Mouse (Mus musculus): ENCODE results near the gene Gusb. TPM values are rescaled to one million over a fixed set of nuclear protein-coding genes. Genes with fewer than 3 reads are reported as not detected.
"Not testable (repeated sequence)": the region's sequence is repeated elsewhere in the genome, so short reads cannot be mapped to it uniquely, and the experiment has no call there.

Gusb gene
- polyA plus RNA-seq, 1 experiment from 2014 or later, result 66.0 TPM

GRCm38 (mm10) chr5:129943402-129943801, 59.4 kb downstream of the Gusb start:
- peaks cover 4% of the 10 kb centered on the region; the same call in 1 of the 2 replicates for H3K4me1 ChIP-seq (ENCODE audit: control insufficient read depth, insufficient read depth, low read length)
- ATAC-seq (ENCODE audit: insufficient read depth, low FRiP score), result no peak
- H3K9me3 ChIP-seq (replicated peaks; ENCODE audit: control insufficient read depth, low read length), result no peaks in the 10 kb centered on the region
- H3K36me3 ChIP-seq (ENCODE audit: control insufficient read depth, insufficient read depth, low read length), result no peaks in the 10 kb centered on the region
- H3K4me3 ChIP-seq (replicated peaks; ENCODE audit: low read length), result no peak overlapping the region
- peak overlapping the region; percentile 24; the same call in 1 of the 2 replicates for H3K4me2 ChIP-seq (ENCODE audit: low read depth, low read length)
- H3K27ac ChIP-seq (ENCODE audit: low read length), result no peak overlapping the region
- WGBS, result 63% methylated on average over 1 of the region's 1 CpGs
- H3K27me3 ChIP-seq (ENCODE audit: control insufficient read depth, insufficient read depth, low read length), result no peaks in the 10 kb centered on the region
- H3K9ac ChIP-seq (ENCODE audit: low read length), result no peak overlapping the region

- not testable (repeated sequence) for H3K9me3 ChIP-seq (replicated peaks; ENCODE audit: control insufficient read depth, low read length); H3K36me3 ChIP-seq (ENCODE audit: control insufficient read depth, insufficient read depth, low read length); H3K4me1 ChIP-seq (ENCODE audit: control insufficient read depth, insufficient read depth, low read length); H3K27me3 ChIP-seq (ENCODE audit: control insufficient read depth, insufficient read depth, low read length)
- WGBS, result under 1% methylated on average over 52 of the region's 82 CpGs
- peak; percentile 14 for ATAC-seq (ENCODE audit: insufficient read depth, low FRiP score)
- Histone ChIP-seq H3K4me2 (ENCODE audit: low read depth, low read length) (peak overlapping the region; percentile 89), H3K27ac (ENCODE audit: low read length) (peak overlapping the region; percentile 70), H3K9ac (ENCODE audit: low read length) (peak overlapping the region; percentile 94), H3K4me3 (replicated peaks; ENCODE audit: low read length) (peak overlapping the region; percentile 89)
Observed at GRCm38 (mm10) chr5:129942073-129942939, 60.5 kb downstream of the Gusb start.

GRCm38 (mm10) chr5:129941495-129942045, 61.3 kb downstream of the Gusb start, which contains the start of gene Vkorc1l1:
Gene Vkorc1l1, plus strand, starts transcription at chr5:129941970.
- H3K9ac ChIP-seq (ENCODE audit: low read length), result peak within 1 kb of the TSS; percentile 94
- peak; percentile 99 for ATAC-seq (ENCODE audit: insufficient read depth, low FRiP score)
- H3K27ac ChIP-seq (ENCODE audit: low read length), result peak within 1 kb of the TSS; percentile 70
- peaks cover 4% of the 10 kb centered on the region; the same call in 1 of the 2 replicates for H3K4me1 ChIP-seq (ENCODE audit: control insufficient read depth, insufficient read depth, low read length)
- peak within 1 kb of the TSS; percentile 89 for H3K4me3 ChIP-seq (replicated peaks; ENCODE audit: low read length)
- H3K27me3 ChIP-seq (ENCODE audit: control insufficient read depth, insufficient read depth, low read length), result no peaks in the 10 kb centered on the region
- under 1% methylated on average over 51 of the region's 59 CpGs for WGBS
- no peaks in the 10 kb centered on the region for H3K36me3 ChIP-seq (ENCODE audit: control insufficient read depth, insufficient read depth, low read length)
- no peaks in the 10 kb centered on the region for H3K9me3 ChIP-seq (replicated peaks; ENCODE audit: control insufficient read depth, low read length)
- peak within 1 kb of the TSS; percentile 89 for H3K4me2 ChIP-seq (ENCODE audit: low read depth, low read length)

- Histone ChIP-seq H3K4me3 (replicated peaks; ENCODE audit: low read length) (peak overlapping the region; percentile 54), H3K9ac (ENCODE audit: low read length) (0 out of 2 replicates have a peak overlapping the region, but pooled peaks have one; percentile 47), H3K27me3 (ENCODE audit: control insufficient read depth, insufficient read depth, low read length) (no peaks in the 10 kb centered on the region), H3K27ac (ENCODE audit: low read length) (0 out of 2 replicates have a peak overlapping the region, but pooled peaks have one; percentile 25), H3K4me1 (ENCODE audit: control insufficient read depth, insufficient read depth, low read length) (peaks cover 4% of the 10 kb centered on the region; the same call in 1 of the 2 replicates), H3K9me3 (replicated peaks; ENCODE audit: control insufficient read depth, low read length) (no peaks in the 10 kb centered on the region), H3K36me3 (ENCODE audit: control insufficient read depth, insufficient read depth, low read length) (no peaks in the 10 kb centered on the region), H3K4me2 (ENCODE audit: low read depth, low read length) (peak overlapping the region; percentile 58)
- no peak; the same call in 1 of the 2 replicates for ATAC-seq (ENCODE audit: insufficient read depth, low FRiP score)
- WGBS, result 5% methylated on average over 9 of the region's 9 CpGs
Observed at GRCm38 (mm10) chr5:129940736-129941494, 61.9 kb downstream of the Gusb start.

GRCm38 (mm10) chr5:129940281-129940680, 62.6 kb downstream of the Gusb start:
- WGBS, result 53% methylated on average over 2 of the region's 2 CpGs
- no peak overlapping the region for H3K4me3 ChIP-seq (replicated peaks; ENCODE audit: low read length)

More at GRCm38 (mm10) chr5:129940281-129940680, 62.6 kb downstream of the Gusb start:
- ATAC-seq (ENCODE audit: insufficient read depth, low FRiP score), result no peak
- Histone ChIP-seq H3K9me3 (replicated peaks; ENCODE audit: control insufficient read depth, low read length) (no peaks in the 10 kb centered on the region), H3K4me1 (ENCODE audit: control insufficient read depth, insufficient read depth, low read length) (peaks cover 4% of the 10 kb centered on the region; the same call in 1 of the 2 replicates), H3K4me2 (ENCODE audit: low read depth, low read length) (no peak overlapping the region), H3K27me3 (ENCODE audit: control insufficient read depth, insufficient read depth, low read length) (no peaks in the 10 kb centered on the region), H3K27ac (ENCODE audit: low read length) (no peak overlapping the region), H3K36me3 (ENCODE audit: control insufficient read depth, insufficient read depth, low read length) (no peaks in the 10 kb centered on the region), H3K9ac (ENCODE audit: low read length) (no peak overlapping the region)

Other genes with a start within 250 kb of the Gusb start
- 43.4 and 46.6 TPM in 2 replicates for gene Psph, start 215.6 kb downstream of the Gusb start, polyA plus RNA-seq (2015; fragmentation: Nextera tagmentation; extraction: Ambion mirVana)
- gene Sumf2, start 156.1 kb downstream of the Gusb start, polyA plus RNA-seq (2015; fragmentation: Nextera tagmentation; extraction: Ambion mirVana), result 43.4 and 47.0 TPM in 2 replicates
- gene Chchd2, start 115.6 kb downstream of the Gusb start, polyA plus RNA-seq (2015; fragmentation: Nextera tagmentation; extraction: Ambion mirVana), result 800 and 813 TPM in 2 replicates
- gene Zbed5, start 107.3 kb downstream of the Gusb start, polyA plus RNA-seq (2015; fragmentation: Nextera tagmentation; extraction: Ambion mirVana), result 2.4 and 3.7 TPM in 2 replicates
- 0.11 and 0.41 TPM in 2 replicates for gene Phkg1, start 104.5 kb downstream of the Gusb start, polyA plus RNA-seq (2015; fragmentation: Nextera tagmentation; extraction: Ambion mirVana)
- gene Nupr1l, start 94.5 kb downstream of the Gusb start, polyA plus RNA-seq (2015; fragmentation: Nextera tagmentation; extraction: Ambion mirVana), result 2.7 and 2.9 TPM in 2 replicates
- gene Vkorc1l1, start 61.1 kb downstream of the Gusb start, polyA plus RNA-seq (2015; fragmentation: Nextera tagmentation; extraction: Ambion mirVana), result 19.2 TPM in 2 replicates
- gene Asl, start 26.2 kb upstream of the Gusb start, polyA plus RNA-seq (2015; fragmentation: Nextera tagmentation; extraction: Ambion mirVana), result 46.5 and 47.8 TPM in 2 replicates
- gene Crcp, start 26.2 kb upstream of the Gusb start, polyA plus RNA-seq (2015; fragmentation: Nextera tagmentation; extraction: Ambion mirVana), result 32.1 and 33.1 TPM in 2 replicates
- 68.7 and 76.4 TPM in 2 replicates for gene Tpst1, start 70.3 kb upstream of the Gusb start, polyA plus RNA-seq (2015; fragmentation: Nextera tagmentation; extraction: Ambion mirVana)
- gene Kctd7, start 141.8 kb upstream of the Gusb start, polyA plus RNA-seq (2015; fragmentation: Nextera tagmentation; extraction: Ambion mirVana), result 5.5 and 5.7 TPM in 2 replicates
- gene Rabgef1, start 168.7 kb upstream of the Gusb start, polyA plus RNA-seq (2015; fragmentation: Nextera tagmentation; extraction: Ambion mirVana), result 34.5 and 38.8 TPM in 2 replicates
- gene Tmem248, start 214.0 kb upstream of the Gusb start, polyA plus RNA-seq (2015; fragmentation: Nextera tagmentation; extraction: Ambion mirVana), result 31.8 and 36.6 TPM in 2 replicates

Data from stomach, embryonic 16.5 days (tissue).